27 mouse cellular contexts compared by ENCODE assay signal in the genomic region with DNA sequence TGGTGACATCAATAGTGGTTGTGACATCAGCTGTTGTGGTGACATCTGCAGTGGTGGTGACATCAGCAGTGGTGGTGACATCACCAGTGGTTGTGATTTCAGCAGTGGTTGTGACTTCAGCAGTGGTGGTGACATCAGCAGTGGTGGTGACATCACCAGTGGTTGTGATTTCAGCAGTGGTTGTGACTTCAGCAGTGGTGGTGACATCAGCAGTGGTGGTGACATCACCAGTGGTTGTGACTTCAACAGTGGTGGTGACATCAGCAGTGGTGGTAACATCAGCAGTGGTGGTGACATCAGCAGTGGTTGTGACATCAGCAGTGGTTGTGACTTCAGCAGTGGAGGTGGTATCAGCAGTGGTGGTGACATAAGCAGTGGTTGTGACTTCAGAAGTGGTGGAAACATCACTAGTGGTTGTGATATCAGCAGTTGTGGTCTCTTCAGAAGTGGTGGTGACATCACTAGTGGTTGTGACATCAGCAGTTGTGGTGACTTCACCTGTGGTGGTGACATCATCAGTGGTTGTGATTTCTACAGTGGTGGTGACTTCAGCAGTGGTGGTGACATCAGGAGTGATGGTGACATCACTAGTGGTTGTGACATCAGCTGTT. TPM values are rescaled to one million over a fixed set of nuclear protein-coding genes. Genes with fewer than 3 reads are reported as not detected.
DNase-seq lines count a peak whose midpoint lies in the region; ATAC-seq and TF ChIP-seq lines count a peak whose summit lies in the region.
"Not testable (repeated sequence)": the region's sequence is repeated elsewhere in the genome, so short reads cannot be mapped to it uniquely, and the experiment has no call there.
"Had no signal": no experiment of that assay in that cellular context is flagged by ENCODE, and none has a peak within 500 bp of the region (broad histone marks: within the 10 kb centered on the region; RNA-seq: fewer than 3 reads in every experiment).

A gene (minus strand): TSS at position 51 of the 611 bp plus-strand sequence.

- TF ChIP-seq CTCF in intestine, postnatal 0 days (IDR thresholded peaks at IDR 0.05; ENCODE audit: low read depth); testis, adult 2 months (IDR thresholded peaks at IDR 0.05; ENCODE audit: control insufficient read depth, insufficient read depth, insufficient replicate concordance, low read depth, low read length): not testable (repeated sequence)

- not testable (repeated sequence) for H3K4me2 ChIP-seq in intestine, postnatal 0 days (replicated peaks; ENCODE audit: low read depth)

- not testable (repeated sequence) for H3K27ac ChIP-seq in intestine, postnatal 0 days (ENCODE audit: low read depth, low read length); testis, adult 2 months (ENCODE audit: control insufficient read depth, insufficient read depth, low read depth, low read length)

- H3K4me3 ChIP-seq in intestine, postnatal 0 days (ENCODE audit: low read depth, low read length); testis, adult 2 months (ENCODE audit: control insufficient read depth, low read depth, low read length): not testable (repeated sequence)
- peak within 1 kb of the TSS; percentile 14 for H3K4me3 ChIP-seq in megakaryocyte, embryonic 14.5 days (replicated peaks)

- not testable (repeated sequence) for TF ChIP-seq POLR2A in testis, adult 2 months (IDR thresholded peaks at IDR 0.05; ENCODE audit: control insufficient read depth, low read depth, low read length)

- H3K9me3 ChIP-seq in intestine, postnatal 0 days (ENCODE audit: control insufficient read depth), result not testable (repeated sequence)
- peaks cover 39% of the 10 kb centered on the region; the same call in 1 of the 2 replicates for H3K9me3 ChIP-seq in megakaryocyte, embryonic 14.5 days

- ATAC-seq in granulocyte monocyte progenitor cell, adult 5-6 weeks (replicated peaks; ENCODE audit: poor library complexity, severe bottlenecking), result 0 out of 2 replicates have a peak, but pooled peaks have one; percentile 21
- ATAC-seq in intestine, postnatal 0 days, result not testable (repeated sequence)

- H3K36me3 ChIP-seq in intestine, postnatal 0 days (ENCODE audit: control insufficient read depth, insufficient read depth), result peaks cover 20% of the 10 kb centered on the region; the same call in 1 of the 2 replicates
- H3K36me3 ChIP-seq in megakaryocyte, embryonic 14.5 days (replicated peaks; ENCODE audit: low read length); testis, adult 2 months (ENCODE audit: control insufficient read depth, insufficient read depth, low read length): not testable (repeated sequence)

- H3K4me1 ChIP-seq in intestine, postnatal 0 days (replicated peaks; ENCODE audit: control insufficient read depth, insufficient read depth, low read length); megakaryocyte, embryonic 14.5 days; testis, adult 2 months (ENCODE audit: control insufficient read depth, insufficient read depth, low read length): not testable (repeated sequence)

- H3K27me3 ChIP-seq in intestine, postnatal 0 days (replicated peaks; ENCODE audit: control insufficient read depth, insufficient read depth, low read length); megakaryocyte, embryonic 14.5 days (replicated peaks); testis, adult 2 months (ENCODE audit: control insufficient read depth, insufficient read depth, low read length): not testable (repeated sequence)

- peak; percentile 41 for DNase-seq in CD4-positive, CD25-positive, alpha-beta regulatory T cell, adult 2 months (ENCODE audit: low read depth, low spot score)
- DNase-seq in natural killer cell, adult 2 months (ENCODE audit: low spot score in 2 of 2), result peak; percentile 11 to 34

- H3K9ac ChIP-seq in intestine, postnatal 0 days (ENCODE audit: low read depth, low read length), result not testable (repeated sequence)

RNA-seq across cellular contexts. Expression of the gene that starts here (rescaled TPM):
- total RNA-seq in granulocyte monocyte progenitor cell, adult 5-6 weeks (2014; fragmentation: Nextera tagmentation), result not detected in 2 replicates
- total RNA-seq in granulocyte monocyte progenitor cell, adult 5-6 weeks (2017), result not detected in 2 replicates
- 42.9 and 45.0 TPM in 2 replicates for polyA plus RNA-seq in intestine, postnatal 0 days (2015; fragmentation: Nextera tagmentation; extraction: Ambion mirVana)
- polyA plus RNA-seq in megakaryocyte, embryonic 14.5 days (2012; ENCODE audit: insufficient read depth, low replicate concordance), result not detected in 2 replicates
- polyA plus RNA-seq in testis, adult 2 months (2012; rRNA removed), result 24.7 and 26.0 TPM in 2 replicates
- total RNA-seq: adrenal gland, adult 18-20 months; adrenal gland, postnatal 10 days; adrenal gland, postnatal 36 days; gastrocnemius, adult 18-20 months; gastrocnemius, postnatal 10 days; gastrocnemius, postnatal 36 days; heart, adult 18-20 months; heart, postnatal 10 days; heart, postnatal 36 days had no signal
- polyA plus RNA-seq: CD4-positive, CD25-positive, alpha-beta regulatory T cell, adult 4 months; embryonic facial prominence, embryonic 11.5 days; embryonic facial prominence, embryonic 14.5 days; forebrain, embryonic 10.5 days; forebrain, embryonic 13.5 days; forebrain, embryonic 16.5 days; heart, embryonic 12.5 days; heart, embryonic 15.5 days; hindbrain, embryonic 10.5 days; hindbrain, embryonic 13.5 days; hindbrain, embryonic 16.5 days; inflammation-experienced regulatory T-cells, adult 6 months had no signal

Comparison
In these comparisons a context has a peak if more than half of its experiments do, and no peak if none do; other contexts are left out.
1. RNA of the gene that starts here (polyA plus RNA-seq): 42.9 to 45.0 TPM in intestine, postnatal 0 days and 24.7 to 26.0 TPM in testis, adult 2 months; not detected in megakaryocyte, embryonic 14.5 days; every median in the first group is over 10 times any median in the second.
2. Peak in ATAC-seq in granulocyte monocyte progenitor cell, adult 5-6 weeks; RNA of the gene not detected or under 1 TPM.